Mouse (Mus musculus) E14TG2a.4 (cell line): ENCODE results near the gene Lrrc74a.

Experiments
- H3K27me3 ChIP-seq: 2 replicates; pipeline ENCODE4 v1.6.1; 2014; ENCODE audit warnings: low read length, control low read depth; ENCODE audit not compliant: insufficient read depth
- H3K36me3 ChIP-seq: 2 replicates; pipeline ENCODE4 v1.6.1; 2014; ENCODE audit warnings: low read length, control low read depth; ENCODE audit not compliant: insufficient read depth
- H3K4me1 ChIP-seq: replicated peaks from 2 replicates; pipeline ENCODE4 v1.6.1; 2014; ENCODE audit warnings: low read depth, low read length, control low read depth
- H3K4me3 ChIP-seq: replicated peaks from 2 replicates; pipeline ENCODE4 v1.5.1; 2014; ENCODE audit warnings: mild to moderate bottlenecking, low read length
- H3K9me3 ChIP-seq: 2 replicates; pipeline ENCODE4 v1.6.1; 2014; ENCODE audit warnings: low read length, control low read depth
- CTCF ChIP-seq: conservative IDR thresholded peaks from 2 replicates; pipeline ENCODE4 v1.5.1; 2014; ENCODE audit warnings: low read length
- NANOG ChIP-seq: IDR thresholded peaks from 2 replicates; pipeline ENCODE4 v1.6.1; 2014; ENCODE audit warnings: borderline replicate concordance, low read length, mixed read lengths
- POU5F1 ChIP-seq: IDR thresholded peaks from 2 replicates; pipeline ENCODE4 v1.6.1; 2014; ENCODE audit warnings: low read length, borderline replicate concordance

Gene Lrrc74a

GRCm38 (mm10) chr12:86803651-86804307, 69.6 kb downstream of the Lrrc74a start:
- no peak overlapping the region for H3K4me3 ChIP-seq
- no peak for TF ChIP-seq POU5F1
- no peak for TF ChIP-seq CTCF
- TF ChIP-seq NANOG: no peak
- no peaks in the 10 kb centered on the region for H3K9me3 ChIP-seq
- H3K36me3 ChIP-seq: no peaks in the 10 kb centered on the region
- H3K27me3 ChIP-seq: no peaks in the 10 kb centered on the region
- H3K4me1 ChIP-seq: peaks cover 98% of the 10 kb centered on the region

GRCm38 (mm10) chr12:86804308-86804700, 70.1 kb downstream of the Lrrc74a start:
- peaks cover 99% of the 10 kb centered on the region for H3K4me1 ChIP-seq
- H3K36me3 ChIP-seq: no peaks in the 10 kb centered on the region
- TF ChIP-seq NANOG: no peak
- TF ChIP-seq CTCF: no peak
- no peak for TF ChIP-seq POU5F1
- H3K4me3 ChIP-seq: no peak overlapping the region
- no peaks in the 10 kb centered on the region for H3K27me3 ChIP-seq
- H3K9me3 ChIP-seq: no peaks in the 10 kb centered on the region

GRCm38 (mm10) chr12:86804857-86805256, 70.7 kb downstream of the Lrrc74a start:
- H3K9me3 ChIP-seq: no peaks in the 10 kb centered on the region

GRCm38 (mm10) chr12:86805315-86805714, 71.1 kb downstream of the Lrrc74a start:
- no peak for TF ChIP-seq CTCF
- no peak for TF ChIP-seq NANOG
- no peak for TF ChIP-seq POU5F1
- H3K9me3 ChIP-seq: no peaks in the 10 kb centered on the region
- H3K27me3 ChIP-seq: no peaks in the 10 kb centered on the region
- H3K4me1 ChIP-seq: peaks cover 99% of the 10 kb centered on the region
- H3K4me3 ChIP-seq: 0 out of 2 replicates have a peak overlapping the region, but pooled peaks have one; percentile 2
- H3K36me3 ChIP-seq: no peaks in the 10 kb centered on the region

More at GRCm38 (mm10) chr12:86804857-86805256, 70.7 kb downstream of the Lrrc74a start:
- peaks cover 99% of the 10 kb centered on the region for H3K4me1 ChIP-seq
- peak overlapping the region; percentile 2; the same call in 1 of the 2 replicates for H3K4me3 ChIP-seq
- H3K27me3 ChIP-seq: no peaks in the 10 kb centered on the region
- H3K36me3 ChIP-seq: no peaks in the 10 kb centered on the region
- TF ChIP-seq POU5F1: no peak
- TF ChIP-seq CTCF: no peak
- TF ChIP-seq NANOG: no peak

GRCm38 (mm10) chr12:86806031-86806922, 72.1 kb downstream of the Lrrc74a start:
- no peak for TF ChIP-seq NANOG
- no peak for TF ChIP-seq POU5F1
- TF ChIP-seq CTCF: no peak
- peak overlapping the region; percentile 69 for H3K4me3 ChIP-seq
- peaks cover 99% of the 10 kb centered on the region for H3K4me1 ChIP-seq
- H3K36me3 ChIP-seq: no peaks in the 10 kb centered on the region
- no peaks in the 10 kb centered on the region for H3K27me3 ChIP-seq
- no peaks in the 10 kb centered on the region for H3K9me3 ChIP-seq

GRCm38 (mm10) chr12:86806923-86807794, 73.0 kb downstream of the Lrrc74a start:
- H3K36me3 ChIP-seq: no peaks in the 10 kb centered on the region
- TF ChIP-seq NANOG (no peak), POU5F1 (no peak), CTCF (no peak)

GRCm38 (mm10) chr12:86807795-86808128, 73.6 kb downstream of the Lrrc74a start:
- Histone ChIP-seq H3K9me3 (no peaks in the 10 kb centered on the region), H3K4me1 (peaks cover 99% of the 10 kb centered on the region), H3K36me3 (no peaks in the 10 kb centered on the region), H3K4me3 (0 out of 2 replicates have a peak overlapping the region, but pooled peaks have one; percentile 69), H3K27me3 (no peaks in the 10 kb centered on the region)
- no peak for TF ChIP-seq NANOG
- no peak for TF ChIP-seq POU5F1
- no peak for TF ChIP-seq CTCF

More at GRCm38 (mm10) chr12:86806923-86807794, 73.0 kb downstream of the Lrrc74a start:
- H3K27me3 ChIP-seq: no peaks in the 10 kb centered on the region
- H3K9me3 ChIP-seq: no peaks in the 10 kb centered on the region
- H3K4me3 ChIP-seq: peak overlapping the region; percentile 69
- peaks cover 99% of the 10 kb centered on the region for H3K4me1 ChIP-seq
